Mouse (Mus musculus): ENCODE results near the gene Dppa4. TPM values are rescaled to one million over a fixed set of nuclear protein-coding genes. Genes with fewer than 3 reads are reported as not detected.

The Dppa4 gene
- polyA plus RNA-seq (2012; rRNA removed) = not detected in 2 replicates

DNA sequence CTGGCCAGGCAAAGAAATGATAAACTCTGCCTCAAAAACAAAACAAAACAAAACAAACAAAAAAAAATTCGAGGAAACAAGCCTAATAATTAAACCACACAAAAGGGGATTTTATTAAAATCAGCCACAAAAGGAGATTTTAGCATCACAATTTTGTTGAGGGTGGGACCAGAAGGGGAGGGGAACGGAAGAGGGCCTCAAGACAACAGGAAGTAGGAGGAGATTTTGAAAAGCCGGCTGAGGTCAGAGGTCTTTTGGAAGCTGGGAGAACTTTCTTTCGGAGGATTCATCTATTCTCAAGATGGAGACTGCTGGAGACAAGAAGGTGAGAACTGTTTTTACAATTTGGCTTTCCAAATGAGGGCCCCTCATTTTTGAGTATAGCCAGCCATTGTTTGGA is at the start of gene Dppa4:
TSS of gene Dppa4 (plus strand) at position 217 of the 400 bp plus-strand sequence.

GRCm38 (mm10) chr16:48303509-48303908 is 20.0 kb downstream of the Dppa4 start, which contains the start of gene Dppa2:
TSS of gene Dppa2 (plus strand) at chr16:48303908.

Other genes starting within 250 kb of the Dppa4 start
- gene Dppa2, start 20.2 kb downstream of the Dppa4 start, polyA plus RNA-seq (2012; rRNA removed) = not detected in 2 replicates
- not detected in 2 replicates for gene Gm5485, start 128.7 kb downstream of the Dppa4 start, polyA plus RNA-seq (2012; rRNA removed)
- gene Morc1, start 147.5 kb downstream of the Dppa4 start, polyA plus RNA-seq (2012; rRNA removed) = 0.04 and 0.05 TPM in 2 replicates

Data from central nervous system, embryonic 14 days (tissue).